Mouse (Mus musculus) liver, adult 2 months (tissue): ENCODE measurements at regions not wholly inside any gene's neighbourhood (a gene's known extent, or its start where the extent isn't known, plus 50 kb on each side); places are given as distances from the start of the nearest gene placed in this dataset.

Source experiments
- DNase-seq: peaks from one replicate; pipeline ENCODE4 v3.0.0-alpha.2; 2011; ENCODE audit warnings: low read depth, low spot score; ENCODE audit errors: extremely low read depth
- H3K27ac ChIP-seq: fragments of 200-500 bp; replicated peaks from 2 replicates; pipeline ENCODE4 v1.5.1; 2012; ENCODE audit warnings: low read depth, mild to moderate bottlenecking, control low read depth, inconsistent platforms, low read length; ENCODE audit not compliant: insufficient read depth
- H3K27me3 ChIP-seq: fragments of 200-500 bp; 2 replicates; pipeline ENCODE4 v1.6.1; 2012; ENCODE audit warnings: mild to moderate bottlenecking, moderate library complexity, low read length, inconsistent platforms; ENCODE audit not compliant: control insufficient read depth, insufficient read depth
- H3K36me3 ChIP-seq: fragments of 200-500 bp; 2 replicates; pipeline ENCODE4 v1.6.1; 2012; ENCODE audit warnings: low read length, inconsistent platforms; ENCODE audit not compliant: control insufficient read depth, insufficient read depth
- H3K4me1 ChIP-seq: fragments of 200-500 bp; 2 replicates; pipeline ENCODE4 v1.6.1; 2011; ENCODE audit warnings: low read length; ENCODE audit not compliant: control insufficient read depth, insufficient read depth
- H3K4me3 ChIP-seq: fragments of 200-500 bp; 2 replicates; pipeline ENCODE4 v1.5.1; 2011; ENCODE audit warnings: low read depth, mild to moderate bottlenecking, control low read depth, low read length, moderate library complexity; ENCODE audit not compliant: insufficient read depth
- H3K79me2 ChIP-seq: fragments of 200-500 bp; 2 replicates; pipeline ENCODE4 v1.6.1; 2012; ENCODE audit warnings: inconsistent platforms, mild to moderate bottlenecking, low read length, moderate library complexity; ENCODE audit not compliant: control insufficient read depth, insufficient read depth
- H3K9ac ChIP-seq: fragments of 200-500 bp; 2 replicates; pipeline ENCODE4 v1.6.1; 2012; ENCODE audit warnings: low read depth, mild to moderate bottlenecking, control low read depth, inconsistent platforms, low read length
- CTCF ChIP-seq: fragments of 200-500 bp; IDR thresholded peaks from 2 replicates; pipeline ENCODE4 v1.5.1; 2011; ENCODE audit warnings: low read depth, low read length, control low read depth
- POLR2A ChIP-seq: fragments of 200-500 bp; IDR thresholded peaks from 2 replicates; pipeline ENCODE4 v1.6.1; 2011; ENCODE audit warnings: low read length, control low read depth; ENCODE audit not compliant: insufficient read depth; ENCODE audit errors: extremely low read depth
- WGBS: fragments of 180-500 bp; shearing (Covaris S2); methylation state at CpG from one replicate; pipeline ENCODE4 v1.1.7; 2018; 5-methylcytosine and 5-hydroxymethylcytosine counted together

- H3K36me3 ChIP-seq = no peaks in the 10 kb centered on the region
- H3K4me3 ChIP-seq = no peak overlapping the region
- DNase-seq = no peak
- WGBS = 78% methylated on average over 7 of the region's 7 CpGs
- no peaks in the 10 kb centered on the region for H3K79me2 ChIP-seq
- H3K27me3 ChIP-seq = no peaks in the 10 kb centered on the region
- no peak for TF ChIP-seq POLR2A
- TF ChIP-seq CTCF = no peak
- H3K27ac ChIP-seq = no peak overlapping the region
- H3K9ac ChIP-seq = no peak overlapping the region
- H3K4me1 ChIP-seq = no peaks in the 10 kb centered on the region
Observed at GRCm38 (mm10) chr2:173415429-173415828, 107.0 kb upstream of the 1700021F07Rik start.

- H3K27me3 ChIP-seq = no peaks in the 10 kb centered on the region
- no peaks in the 10 kb centered on the region for H3K4me1 ChIP-seq
- no peak overlapping the region for H3K9ac ChIP-seq
- no peak overlapping the region for H3K27ac ChIP-seq
- no peak for DNase-seq
- no peaks in the 10 kb centered on the region for H3K36me3 ChIP-seq
- WGBS = 95% methylated on average over 1 of the region's 1 CpGs
- TF ChIP-seq POLR2A = no peak
- peak; percentile 54 for TF ChIP-seq CTCF
- no peak overlapping the region for H3K4me3 ChIP-seq
- H3K79me2 ChIP-seq = no peaks in the 10 kb centered on the region
Observed at GRCm38 (mm10) chr2:173416921-173417320, 105.5 kb upstream of the 1700021F07Rik start.

GRCm38 (mm10) chr2:173418951-173419350 is 103.4 kb upstream of the 1700021F07Rik start:
- DNase-seq = no peak
- Histone ChIP-seq H3K27me3 (no peaks in the 10 kb centered on the region), H3K4me1 (no peaks in the 10 kb centered on the region), H3K79me2 (no peaks in the 10 kb centered on the region), H3K27ac (no peak overlapping the region), H3K9ac (no peak overlapping the region), H3K36me3 (no peaks in the 10 kb centered on the region), H3K4me3 (no peak overlapping the region)
- WGBS = 69% methylated on average over 7 of the region's 7 CpGs
- no peak for TF ChIP-seq CTCF
- no peak for TF ChIP-seq POLR2A

GRCm38 (mm10) chr2:173419972-173420391 is 102.4 kb upstream of the 1700021F07Rik start:
- TF ChIP-seq CTCF (no peak), POLR2A (no peak)
- WGBS = 87% methylated on average over 10 of the region's 10 CpGs
- H3K9ac ChIP-seq = no peak overlapping the region
- no peaks in the 10 kb centered on the region for H3K79me2 ChIP-seq
- H3K36me3 ChIP-seq = no peaks in the 10 kb centered on the region
- no peak overlapping the region for H3K27ac ChIP-seq
- no peak overlapping the region for H3K4me3 ChIP-seq
- DNase-seq = no peak
- H3K4me1 ChIP-seq = no peaks in the 10 kb centered on the region
- no peaks in the 10 kb centered on the region for H3K27me3 ChIP-seq

- whole genome bisulfite sequencing = 72% methylated on average over 5 of the region's 5 CpGs
- no peak overlapping the region for H3K4me3 ChIP-seq
- no peak overlapping the region for H3K27ac ChIP-seq
- no peaks in the 10 kb centered on the region for H3K27me3 ChIP-seq
- TF ChIP-seq POLR2A = no peak
- TF ChIP-seq CTCF = no peak
- no peaks in the 10 kb centered on the region for H3K36me3 ChIP-seq
- H3K4me1 ChIP-seq = no peaks in the 10 kb centered on the region
- no peaks in the 10 kb centered on the region for H3K79me2 ChIP-seq
- H3K9ac ChIP-seq = no peak overlapping the region
- DNase-seq = no peak
Observed at GRCm38 (mm10) chr2:173420481-173420880, 101.9 kb upstream of the 1700021F07Rik start.

GRCm38 (mm10) chr2:173424875-173425274 is 97.5 kb upstream of the 1700021F07Rik start:
- Histone ChIP-seq H3K27me3 (no peaks in the 10 kb centered on the region), H3K4me1 (no peaks in the 10 kb centered on the region), H3K79me2 (no peaks in the 10 kb centered on the region), H3K36me3 (no peaks in the 10 kb centered on the region), H3K9ac (no peak overlapping the region), H3K4me3 (no peak overlapping the region), H3K27ac (peak overlapping the region; percentile 41; the same call in 1 of the 2 replicates)
- TF ChIP-seq CTCF (no peak), POLR2A (no peak)
- peak; percentile 1 for DNase-seq
- WGBS = 84% methylated on average over 7 of the region's 7 CpGs
